Mouse (Mus musculus) hematopoietic stem cell, adult 5-6 weeks (primary cell): ENCODE measurements around the gene Bcl2. TPM values are rescaled to one million over a fixed set of nuclear protein-coding genes. Genes with fewer than 3 reads are reported as not detected.
"Not testable (repeated sequence)": the region's sequence is repeated elsewhere in the genome, so short reads cannot be mapped to it uniquely, and the experiment has no call there.

ENCODE experiments used
- ATAC-seq, 2 experiments: fragments of 125-278 bp in 1 of 2; replicated peaks in 1 of 2; 2 replicates each; pipeline ENCODE4 v1.8.0; 2016 to 2017; ENCODE audit warnings: inconsistent platforms in 2 of 2, mild to moderate bottlenecking in 2 of 2, moderate number of reproducible peaks in 2 of 2, low read depth in 1 of 2, moderate TSS enrichment in 1 of 2; ENCODE audit not compliant: low FRiP score in 2 of 2, poor library complexity in 2 of 2, severe bottlenecking in 2 of 2, insufficient read depth in 1 of 2, low TSS enrichment in 1 of 2
- total RNA-seq: library from RNA; stranded (forward); fragments of 172-1452, 232-1000 nt; gene quantifications from 2 replicates; pipeline ENCODE4 v1.2.3, GENCODE M21; 2017

The Bcl2 gene
- total RNA-seq = 36.3 and 39.6 TPM in 2 replicates

- ATAC-seq = peak; percentile 44 to 61
These were observed at the start of gene Bcl2 for GRCm38 (mm10) chr1:106713621-106714529. Bcl2 (minus strand) TSS chr1:106714274.

- ATAC-seq = no peak
These were observed 46.7 kb upstream of the Bcl2 start for GRCm38 (mm10) chr1:106760750-106761149.

GRCm38 (mm10) chr1:106759572-106760435, 45.7 kb upstream of the Bcl2 start, which contains the start of gene Kdsr:
Kdsr (minus strand) TSS chr1:106759727.
- peak; percentile 92 to 95 for ATAC-seq

GRCm38 (mm10) chr1:106758734-106759571, 44.9 kb upstream of the Bcl2 start:
- ATAC-seq = peak; percentile 23 to 28

GRCm38 (mm10) chr1:106756633-106757032, 42.6 kb upstream of the Bcl2 start:
- no peak for ATAC-seq

DNA sequence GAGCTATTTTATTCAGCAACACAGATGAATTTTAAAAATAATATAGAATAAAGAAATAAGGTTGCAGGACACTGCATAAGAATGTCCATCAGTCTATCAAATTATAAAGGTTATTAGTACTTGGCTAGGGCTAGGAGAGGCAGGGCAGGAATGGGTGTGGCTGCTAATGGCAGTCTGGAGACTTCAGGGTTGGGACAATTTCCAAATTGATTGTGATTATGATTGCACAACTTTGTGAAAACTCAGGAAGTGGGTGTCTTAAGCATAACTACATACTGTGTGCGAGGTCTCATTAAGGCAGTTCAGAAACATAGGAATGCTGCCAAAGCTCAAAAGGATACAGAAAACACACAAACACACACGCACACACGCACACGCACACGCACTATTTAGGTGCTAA, 37.9 kb upstream of the Bcl2 start:
- no peak for ATAC-seq

DNA sequence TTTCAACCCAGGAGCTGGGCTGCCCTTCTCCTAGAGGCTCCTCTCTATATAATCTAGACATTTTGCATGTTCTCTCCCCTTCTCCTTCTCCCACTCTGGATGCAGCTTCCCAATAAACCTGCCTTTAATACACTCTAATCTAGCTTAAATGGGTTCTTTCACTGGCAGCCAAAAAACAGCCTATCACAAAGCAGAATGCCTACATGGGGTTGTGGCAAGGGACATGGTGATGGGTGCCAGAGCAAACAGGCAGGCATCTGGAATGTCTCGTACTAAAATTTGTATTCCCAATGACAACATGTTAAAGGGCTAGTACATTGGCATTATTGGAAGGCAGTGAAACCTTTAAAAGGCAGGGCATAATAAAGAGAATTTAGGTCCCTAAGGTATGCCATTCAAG, 36.6 kb upstream of the Bcl2 start:
- ATAC-seq = no peak

DNA sequence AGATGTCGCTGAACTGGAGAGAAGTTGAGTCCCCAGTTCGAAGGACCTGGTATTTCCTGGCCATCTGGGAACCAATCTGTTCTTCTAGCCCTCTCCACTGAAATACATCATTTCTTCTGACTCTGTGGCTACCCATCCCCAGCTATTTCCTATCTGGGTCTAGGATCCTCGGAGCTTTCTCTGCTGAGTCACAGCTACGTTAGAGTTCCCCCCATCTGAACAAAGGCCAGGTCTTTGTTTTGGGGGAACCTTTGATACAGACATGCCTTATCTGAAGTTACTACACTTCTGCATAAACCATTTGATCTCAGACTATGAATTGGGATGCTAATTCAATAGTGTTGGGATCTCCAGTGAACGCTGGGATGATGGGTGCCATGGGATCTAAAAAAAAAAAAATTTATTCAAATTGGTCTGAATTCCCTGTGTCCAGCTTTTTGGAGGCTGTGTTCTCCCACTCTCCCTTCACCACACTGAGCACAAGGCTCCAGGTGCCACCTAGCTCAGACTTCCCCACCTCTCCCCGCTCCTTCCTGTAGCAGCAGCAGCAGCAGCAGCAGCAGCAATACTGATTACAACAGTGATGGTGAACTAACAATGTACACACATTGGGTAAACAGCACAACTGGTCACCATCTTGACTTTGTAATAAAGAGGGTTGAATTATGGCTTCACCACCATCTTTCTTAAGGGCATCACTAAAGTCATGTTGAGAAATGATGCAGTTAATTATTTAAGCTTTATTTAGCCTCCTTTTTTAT, 34.7 kb upstream of the Bcl2 start:
- peak in 1 of 2 experiments; percentile 80; a peak in 1 of 4 replicates for ATAC-seq

DNA sequence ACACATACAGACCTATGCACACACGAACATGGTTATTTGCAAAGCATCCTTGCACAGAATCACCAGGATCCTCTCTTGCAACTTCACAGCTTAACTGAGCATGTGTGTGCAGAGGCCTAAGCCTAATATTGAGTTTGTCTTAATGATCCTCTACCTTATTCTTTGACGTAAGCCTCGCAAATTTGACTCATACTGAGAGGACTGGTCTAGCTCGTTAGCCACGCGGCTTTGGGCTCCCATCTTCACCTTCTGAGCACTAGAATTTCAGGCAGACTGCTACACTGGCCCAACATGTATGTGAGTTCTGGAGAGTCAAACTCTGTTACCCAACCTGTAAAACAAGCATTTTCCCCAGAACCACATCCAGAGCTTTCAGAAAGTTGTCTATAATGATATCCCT, 28.9 kb upstream of the Bcl2 start:
- ATAC-seq = no peak

- no peak for ATAC-seq
These were observed 26.7 kb upstream of the Bcl2 start for GRCm38 (mm10) chr1:106740735-106741134.

GRCm38 (mm10) chr1:106739810-106740209, 25.7 kb upstream of the Bcl2 start:
- no peak for ATAC-seq

GRCm38 (mm10) chr1:106738092-106738491, 24.0 kb upstream of the Bcl2 start:
- peak; percentile 52 to 55; a peak in 2 of 4 replicates for ATAC-seq

DNA sequence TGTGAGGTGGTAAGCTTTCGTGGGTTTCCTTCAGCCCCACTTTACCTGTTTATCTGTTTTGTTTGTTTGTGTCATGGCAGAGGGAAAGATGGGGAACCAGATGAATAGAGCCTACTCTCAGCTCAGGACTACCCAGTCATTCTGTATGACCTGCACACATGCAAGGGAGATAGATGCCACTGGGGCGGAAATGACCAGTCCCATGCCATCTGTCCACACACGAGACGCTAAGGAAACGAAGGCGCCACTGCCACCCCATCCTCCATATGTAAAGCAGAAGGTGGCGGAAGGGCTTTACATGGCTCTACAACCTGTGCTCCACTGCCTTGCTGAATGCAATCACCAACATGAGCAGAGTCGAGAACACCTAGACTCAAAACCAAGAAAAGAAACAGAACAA, 22.1 kb upstream of the Bcl2 start:
- ATAC-seq = no peak

- ATAC-seq = peak; percentile 69 to 71; a peak in 3 of 4 replicates
These were observed 21.5 kb upstream of the Bcl2 start for GRCm38 (mm10) chr1:106735586-106735985.

GRCm38 (mm10) chr1:106722061-106722460, 8.0 kb upstream of the Bcl2 start:
- ATAC-seq = no peak

- not testable (repeated sequence) for ATAC-seq
These were observed 3.7 kb upstream of the Bcl2 start for GRCm38 (mm10) chr1:106717736-106718135.
